Mouse (Mus musculus): ENCODE results near the gene Cxcr6.

Cxcr6 gene

DNA sequence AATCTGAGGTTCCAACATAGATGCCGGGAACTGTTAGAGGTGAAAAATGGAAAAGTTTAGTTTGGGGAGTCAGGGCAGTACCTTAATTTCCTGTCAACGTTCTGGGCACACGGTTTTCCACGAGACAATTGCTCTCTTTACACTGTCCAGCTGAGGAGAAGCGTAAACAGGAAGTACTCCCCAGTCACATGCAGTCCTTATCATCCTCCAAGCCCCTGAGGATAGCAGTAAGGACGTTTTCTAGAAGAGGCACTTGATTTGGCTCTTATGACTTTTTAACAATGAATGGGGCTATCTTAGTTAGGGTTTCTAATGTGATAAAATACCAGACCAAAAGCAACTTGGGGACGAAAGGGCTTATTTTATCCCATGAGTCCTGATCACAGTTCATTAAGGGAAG, 2.3 kb downstream of the Cxcr6 start:
- TF ChIP-seq GATA4 (IDR thresholded peaks at IDR 0.05; ENCODE audit: insufficient replicate concordance, low read length), result peak; percentile 90

GRCm38 (mm10) chr9:123811831-123812230, 5.6 kb downstream of the Cxcr6 start:
- TF ChIP-seq GATA4 (IDR thresholded peaks at IDR 0.05; ENCODE audit: insufficient replicate concordance, low read length), result no peak

DNA sequence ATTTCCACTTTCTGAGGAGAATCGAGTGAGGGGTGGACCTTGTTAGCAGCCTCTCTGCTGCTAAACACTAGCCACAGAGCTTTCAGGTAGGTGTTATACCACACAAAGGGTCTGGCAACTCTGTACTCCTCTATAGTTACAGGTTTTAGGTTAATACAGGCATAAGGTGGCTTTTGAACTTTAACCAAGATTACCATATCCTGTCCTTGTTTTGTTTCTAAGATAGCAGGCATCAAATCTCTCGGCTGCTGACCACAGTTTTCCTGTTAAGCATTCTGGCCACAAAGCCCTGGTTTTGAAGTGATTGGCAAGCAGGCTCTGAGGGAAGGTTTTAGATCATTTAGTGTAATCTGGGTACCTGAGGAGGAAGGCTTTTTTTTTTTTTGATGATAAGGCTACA, 8.1 kb downstream of the Cxcr6 start:
- peak; percentile 60; the same call in 1 of the 2 replicates for TF ChIP-seq GATA4 (IDR thresholded peaks at IDR 0.05; ENCODE audit: insufficient replicate concordance, low read length)

GRCm38 (mm10) chr9:123814821-123815220, 8.5 kb downstream of the Cxcr6 start:
- TF ChIP-seq GATA4 (IDR thresholded peaks at IDR 0.05; ENCODE audit: insufficient replicate concordance, low read length), result no peak

DNA sequence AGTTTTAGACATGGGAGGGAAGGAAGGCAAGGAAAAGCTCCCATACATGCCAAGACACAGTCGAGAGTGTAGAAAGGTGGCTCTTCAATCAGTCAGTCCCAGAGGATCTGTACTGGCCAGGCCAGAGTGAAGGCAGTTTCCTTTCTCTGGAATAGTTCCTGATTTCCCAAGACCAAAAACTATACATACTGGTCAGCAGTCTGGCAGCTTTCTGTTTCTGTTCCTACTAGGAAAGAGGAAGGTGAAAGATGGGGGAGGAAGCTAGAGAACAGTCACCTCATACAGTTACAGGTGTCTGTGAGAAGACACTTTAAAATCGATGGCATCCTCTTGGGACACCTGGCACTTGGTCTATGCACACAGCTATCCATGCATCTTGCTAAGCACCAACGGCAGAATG, 9.2 kb downstream of the Cxcr6 start:
- no peak for TF ChIP-seq GATA4 (IDR thresholded peaks at IDR 0.05; ENCODE audit: insufficient replicate concordance, low read length)

DNA sequence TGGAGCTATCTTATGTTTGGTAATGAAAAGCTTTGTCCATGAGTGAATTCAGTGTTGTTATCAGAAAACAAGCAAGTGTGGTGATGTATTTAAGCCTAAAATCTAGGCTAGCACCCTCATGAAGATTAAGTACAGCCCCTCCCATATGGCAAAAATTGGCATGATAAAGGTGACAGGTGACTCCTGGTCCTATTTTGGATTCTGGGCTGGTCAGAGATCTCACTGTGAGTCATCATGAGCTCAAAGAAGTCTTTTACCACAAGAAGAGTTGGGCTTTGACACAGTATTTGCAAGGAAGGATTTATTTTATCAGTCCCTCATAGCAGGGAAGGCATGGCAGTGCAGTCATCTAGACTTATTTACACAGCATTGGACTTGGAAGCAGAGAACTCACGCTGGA, 9.7 kb downstream of the Cxcr6 start:
- no peak for TF ChIP-seq GATA4 (IDR thresholded peaks at IDR 0.05; ENCODE audit: insufficient replicate concordance, low read length)

DNA sequence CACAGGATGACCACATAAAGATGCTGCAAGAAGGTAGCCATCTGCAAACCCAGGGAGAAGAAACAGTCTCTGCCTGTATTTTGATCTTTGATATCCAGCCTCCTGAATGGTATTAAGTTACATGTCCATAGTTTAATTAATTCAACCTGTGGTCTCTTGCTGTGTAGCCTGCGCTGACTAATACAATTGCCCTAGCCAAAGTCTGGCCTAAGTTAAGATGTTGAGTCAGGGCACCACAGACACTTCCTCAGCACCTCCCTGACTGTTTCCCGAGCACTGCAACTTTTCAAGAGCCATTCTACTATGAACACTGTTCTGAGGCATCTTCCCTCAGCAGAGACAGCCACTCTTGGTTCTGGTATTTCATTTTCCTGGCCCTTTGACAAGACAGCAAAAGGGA, 12.3 kb downstream of the Cxcr6 start:
- no peak for TF ChIP-seq GATA4 (IDR thresholded peaks at IDR 0.05; ENCODE audit: insufficient replicate concordance, low read length)

GRCm38 (mm10) chr9:123826631-123827030, 20.4 kb downstream of the Cxcr6 start:
- TF ChIP-seq GATA4 (IDR thresholded peaks at IDR 0.05; ENCODE audit: insufficient replicate concordance, low read length), result no peak

DNA sequence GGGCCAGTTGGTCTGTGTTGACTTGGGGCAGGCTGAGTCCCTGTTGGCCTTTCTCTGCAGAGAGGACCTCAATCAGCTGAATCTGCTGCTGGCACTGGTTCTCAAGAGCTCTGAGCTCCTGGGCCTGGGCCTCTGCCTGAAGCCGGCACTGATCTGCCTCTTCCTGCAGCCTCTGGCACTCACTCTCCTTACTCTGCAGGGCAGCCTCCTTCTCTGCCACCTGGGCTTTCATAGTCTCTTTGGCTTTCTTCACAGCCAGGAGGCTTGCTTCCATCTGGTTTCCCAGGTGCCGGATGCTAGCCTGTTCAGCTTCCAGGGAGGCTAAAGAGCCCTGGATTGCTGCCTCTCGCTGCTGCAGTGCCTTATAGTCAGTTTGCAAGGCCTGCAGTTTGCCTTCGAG, 22.6 kb downstream of the Cxcr6 start:
- no peak for TF ChIP-seq GATA4 (IDR thresholded peaks at IDR 0.05; ENCODE audit: insufficient replicate concordance, low read length)

DNA sequence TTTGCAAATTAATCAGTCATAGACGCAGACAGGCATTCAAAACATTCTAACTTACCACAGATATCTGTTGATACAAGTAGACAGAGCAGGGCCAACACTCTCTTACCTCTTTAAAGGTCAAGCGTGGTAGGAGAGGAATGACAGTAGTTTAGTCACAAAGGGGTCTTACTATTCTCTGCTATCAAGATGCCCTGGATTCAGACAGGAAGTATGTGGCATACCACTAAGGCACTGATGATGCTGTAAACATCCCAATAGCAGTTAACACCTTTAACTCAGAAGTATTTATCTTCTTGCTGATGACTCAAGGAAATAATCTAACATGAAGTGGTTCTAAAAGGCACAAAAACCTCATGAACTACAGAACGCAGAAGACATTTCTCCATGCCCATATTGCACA, 29.6 kb downstream of the Cxcr6 start:
- no peak for TF ChIP-seq GATA4 (IDR thresholded peaks at IDR 0.05; ENCODE audit: insufficient replicate concordance, low read length)

GRCm38 (mm10) chr9:123840243-123840642, 34.0 kb downstream of the Cxcr6 start:
- no peak for TF ChIP-seq GATA4 (IDR thresholded peaks at IDR 0.05; ENCODE audit: insufficient replicate concordance, low read length)

- TF ChIP-seq GATA4 (IDR thresholded peaks at IDR 0.05; ENCODE audit: insufficient replicate concordance, low read length), result no peak
Measured at GRCm38 (mm10) chr9:123844468-123844867, 38.2 kb downstream of the Cxcr6 start.

DNA sequence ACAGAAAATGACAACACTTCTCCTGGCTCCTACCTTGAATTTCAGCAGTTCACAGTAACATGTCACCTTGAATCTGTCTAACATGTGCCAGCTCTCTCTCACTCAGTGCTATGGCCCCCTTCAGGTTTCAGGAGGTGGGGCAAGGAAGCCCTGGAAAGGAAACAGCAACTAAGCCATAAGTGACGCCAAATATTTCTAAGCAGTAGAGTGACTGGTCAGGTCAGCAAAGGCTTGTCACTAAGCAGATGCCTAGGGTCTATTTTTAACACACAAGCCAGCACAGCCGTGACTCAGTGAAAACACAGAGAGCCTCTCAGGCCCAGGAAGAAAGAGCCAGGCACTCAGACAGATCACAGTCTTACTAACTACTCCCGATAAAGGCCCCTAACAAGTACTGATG, 38.8 kb downstream of the Cxcr6 start:
- no peak for TF ChIP-seq GATA4 (IDR thresholded peaks at IDR 0.05; ENCODE audit: insufficient replicate concordance, low read length)

- no peak for TF ChIP-seq GATA4 (IDR thresholded peaks at IDR 0.05; ENCODE audit: insufficient replicate concordance, low read length)
Measured at GRCm38 (mm10) chr9:123846490-123846889, 40.2 kb downstream of the Cxcr6 start.

- no peak for TF ChIP-seq GATA4 (IDR thresholded peaks at IDR 0.05; ENCODE audit: insufficient replicate concordance, low read length)
Measured at GRCm38 (mm10) chr9:123849976-123850695, 43.9 kb downstream of the Cxcr6 start.

DNA sequence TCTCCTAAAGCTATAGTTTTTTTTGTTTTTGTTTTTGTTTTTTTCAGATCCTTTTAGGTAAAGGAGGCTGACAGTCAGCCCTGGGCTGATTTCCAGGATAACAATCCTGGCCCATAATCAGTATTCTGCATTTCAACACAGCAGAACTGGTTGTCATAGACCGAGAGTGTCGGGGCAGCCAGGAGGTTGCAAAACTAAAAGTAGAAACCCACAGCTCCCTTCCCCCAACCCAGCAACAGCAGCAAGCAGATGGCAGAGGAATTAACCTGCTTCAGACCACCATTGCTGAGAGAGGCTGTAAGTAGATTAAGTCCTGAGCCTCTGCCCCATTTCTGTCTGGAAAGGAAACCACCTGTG, 44.4 kb downstream of the Cxcr6 start:
- no peak for TF ChIP-seq GATA4 (IDR thresholded peaks at IDR 0.05; ENCODE audit: insufficient replicate concordance, low read length)

GRCm38 (mm10) chr9:123851062-123851712, 44.9 kb downstream of the Cxcr6 start:
- no peak for TF ChIP-seq GATA4 (IDR thresholded peaks at IDR 0.05; ENCODE audit: insufficient replicate concordance, low read length)
